ENCODE assay signal across 8 mouse cellular contexts in genomic region chr3:115888310-115889106, GRCm38 (mm10). TPM values are rescaled to one million over a fixed set of nuclear protein-coding genes. Genes with fewer than 3 reads are reported as not detected.
DNase-seq lines count a peak whose midpoint lies in the region; ATAC-seq and TF ChIP-seq lines count a peak whose summit lies in the region.

No protein-coding gene starts in this region.

- peaks cover 4% of the 10 kb centered on the region; the same call in 1 of the 2 replicates for H3K36me3 ChIP-seq in forebrain, embryonic 12.5 days (replicated peaks)
- H3K36me3 ChIP-seq in liver, adult 2 months (ENCODE audit: control insufficient read depth, insufficient read depth, low read length) = peaks cover 7% of the 10 kb centered on the region

- no peak for TF ChIP-seq POLR2A in liver, adult 2 months (IDR thresholded peaks at IDR 0.05; ENCODE audit: extremely low read depth, insufficient read depth, low read length)

- no peaks in the 10 kb centered on the region for H3K79me2 ChIP-seq in liver, adult 2 months (ENCODE audit: control insufficient read depth, insufficient read depth, low read length)

- peak overlapping the region; percentile 98 for H3K27ac ChIP-seq in gastrocnemius, adult 2 months
- H3K27ac ChIP-seq in forebrain, embryonic 12.5 days = peak overlapping the region; percentile 80
- no peak overlapping the region for H3K27ac ChIP-seq in liver, adult 2 months (replicated peaks; ENCODE audit: insufficient read depth, low read depth, low read length)

- H3K4me3 ChIP-seq in gastrocnemius, adult 2 months = peak overlapping the region; percentile 76
- H3K4me3 ChIP-seq in forebrain, embryonic 12.5 days (replicated peaks) = peak overlapping the region; percentile 76
- H3K4me3 ChIP-seq in liver, adult 2 months (ENCODE audit: insufficient read depth, low read depth, low read length) = peak overlapping the region; percentile 76

- H3K27me3 ChIP-seq in forebrain, embryonic 12.5 days = no peaks in the 10 kb centered on the region
- no peaks in the 10 kb centered on the region for H3K27me3 ChIP-seq in liver, adult 2 months (ENCODE audit: control insufficient read depth, insufficient read depth, low read length)

- peaks cover 3% of the 10 kb centered on the region for H3K4me1 ChIP-seq in forebrain, embryonic 12.5 days
- peaks cover 2% of the 10 kb centered on the region; the same call in 1 of the 2 replicates for H3K4me1 ChIP-seq in liver, adult 2 months (ENCODE audit: control insufficient read depth, insufficient read depth, low read length)

- WGBS in forebrain, embryonic 12.5 days = 1% methylated on average over 21 of the region's 21 CpGs
- 5% methylated on average over 21 of the region's 21 CpGs for WGBS in liver, adult 2 months

- H3K9ac ChIP-seq in forebrain, embryonic 12.5 days = peak overlapping the region; percentile 74; the same call in 1 of the 2 replicates
- peak overlapping the region; percentile 55 for H3K9ac ChIP-seq in liver, adult 2 months (ENCODE audit: low read depth, low read length)

- no peak for DNase-seq in gastrocnemius, adult 2 months
- no peak for DNase-seq in gastrocnemius, postnatal 14 days
- DNase-seq in thymus, adult 18-20 months = peak; percentile 7 to 19
- DNase-seq in thymus, postnatal 0 days (ENCODE audit: low spot score) = no peak
- DNase-seq in liver, adult 2 months (ENCODE audit: extremely low read depth, low read depth, low spot score) = no peak
- peak; percentile 46 for DNase-seq in retina, embryonic 14.5 days (ENCODE audit: low spot score)
- DNase-seq in right cerebral cortex, adult 2 months (ENCODE audit: low spot score in 2 of 2) = no peak

- no peaks in the 10 kb centered on the region for H3K9me3 ChIP-seq in forebrain, embryonic 12.5 days

- no peak for TF ChIP-seq CTCF in gastrocnemius, adult 2 months (IDR thresholded peaks at IDR 0.05)
- no peak for TF ChIP-seq CTCF in liver, adult 2 months (IDR thresholded peaks at IDR 0.05; ENCODE audit: low read depth, low read length)

- peak; percentile 66 for ATAC-seq in forebrain, embryonic 12.5 days (ENCODE audit: low FRiP score)

- intact Hi-C loops in gastrocnemius, adult 2 months (cut with DNase I) = loop anchor here (5.0 kb wide), 1 partner anchor 176 kb away; no protein-coding TSS in a partner anchor
- intact Hi-C loops in gastrocnemius, postnatal 14 days (cut with DNase I; ENCODE audit: low total_unique reads) = loop anchor here (10.0 kb wide), 1 partner anchor 174 kb away; the partner anchor contains the start of gene S1pr1

- peak overlapping the region; percentile 63 for H3K4me2 ChIP-seq in forebrain, embryonic 12.5 days

RNA-seq across cellular contexts. Expression of gene Dph5, which starts 0.9 kb away (rescaled TPM):
- total RNA-seq in gastrocnemius, adult 2 months (2021) = 1 to 10 TPM; 6.1 to 6.4 TPM
- total RNA-seq in gastrocnemius, postnatal 14 days (2021) = 1 to 10 TPM; 7.2 to 9.7 TPM
- 42.9 and 47.3 TPM in 2 replicates for polyA plus RNA-seq in thymus, postnatal 0 days (2015; fragmentation: Nextera tagmentation; extraction: Ambion mirVana)
- polyA plus RNA-seq in forebrain, embryonic 12.5 days (2016; fragmentation: Nextera tagmentation; extraction: Ambion mirVana) = 26.1 and 28.3 TPM in 2 replicates
- total RNA-seq in liver, adult 2 months (2014; rRNA removed) = 7.7 and 9.3 TPM in 2 replicates
- 3.4 and 3.8 TPM in 2 replicates for polyA plus RNA-seq in liver, adult 2 months (2012; rRNA removed)

Comparison
In these comparisons a context has a peak if more than half of its experiments do, and no peak if none do; other contexts are left out.
1. DNase-seq: peak in thymus, adult 18-20 months (2 of 2) and retina, embryonic 14.5 days (single experiment); none in gastrocnemius, adult 2 months (single experiment), gastrocnemius, postnatal 14 days (single experiment), thymus, postnatal 0 days (single experiment), liver, adult 2 months (single experiment) and right cerebral cortex, adult 2 months (0 of 2).
2. Peak in every context shown above with its lines, with median percentiles within 50 percentile points of each other: H3K4me3 ChIP-seq.